Mouse (Mus musculus) neural tube, embryonic 13.5 days (tissue): ENCODE measurements around the gene Arel1. TPM values are rescaled to one million over a fixed set of nuclear protein-coding genes. Genes with fewer than 3 reads are reported as not detected.
A peak's percentile ranks its signal among the peaks of the same experiment; 100 is the strongest.

Experiments
- ATAC-seq: fragments of 200-750 bp; cut with Nextera tagmentation; 2 replicates; pipeline ENCODE4 v1.8.0; 2017; ENCODE audit warnings: low read depth, mild to moderate bottlenecking, moderate TSS enrichment, moderate library complexity
- H3K27ac ChIP-seq: fragments of 300-500 bp; sonication (generic); replicated peaks from 2 replicates; pipeline ENCODE4 v1.5.1; 2015; ENCODE audit warnings: moderate library complexity, mild to moderate bottlenecking, inconsistent platforms
- H3K27me3 ChIP-seq: fragments of 300-500 bp; sonication (generic); 2 replicates; pipeline ENCODE4 v1.6.1; 2015; ENCODE audit warnings: mild to moderate bottlenecking, inconsistent platforms
- H3K36me3 ChIP-seq: fragments of 300-500 bp; sonication (generic); 2 replicates; pipeline ENCODE4 v1.6.1; 2015; ENCODE audit warnings: mild to moderate bottlenecking, inconsistent platforms
- H3K4me1 ChIP-seq: fragments of 300-500 bp; sonication (generic); replicated peaks from 2 replicates; pipeline ENCODE4 v1.6.1; 2015; ENCODE audit warnings: inconsistent platforms
- H3K4me2 ChIP-seq: fragments of 300-500 bp; sonication (generic); 2 replicates; pipeline ENCODE4 v1.6.1; 2015; ENCODE audit warnings: inconsistent platforms, mild to moderate bottlenecking, moderate library complexity
- H3K4me3 ChIP-seq: fragments of 300-500 bp; sonication (generic); 2 replicates; pipeline ENCODE4 v1.5.1; 2015; ENCODE audit warnings: mild to moderate bottlenecking, inconsistent platforms
- H3K9ac ChIP-seq: fragments of 300-500 bp; sonication (generic); 2 replicates; pipeline ENCODE4 v1.6.1; 2015; ENCODE audit warnings: moderate library complexity, mild to moderate bottlenecking, inconsistent platforms
- H3K9me3 ChIP-seq: fragments of 300-500 bp; sonication (generic); 2 replicates; pipeline ENCODE4 v1.6.1; 2016; ENCODE audit warnings: inconsistent platforms
- WGBS: fragments of 180-500 bp; shearing (Covaris S2); methylation state at CpG from one replicate; pipeline ENCODE4 v1.1.7; 2015; 5-methylcytosine and 5-hydroxymethylcytosine counted together
- polyA plus RNA-seq: library from polyadenylated mRNA; unstranded; fragments of >200 nt; fragmentation: Nextera tagmentation; extraction: Ambion mirVana; gene quantifications from 2 replicates; pipeline ENCODE4 v1.2.1, GENCODE M21; 2015

Gene Arel1
- polyA plus RNA-seq, 1 experiment from 2014 or later, result 26.2 TPM

- Histone ChIP-seq H3K36me3 (peaks cover 67% of the 10 kb centered on the region), H3K27ac (no peak overlapping the region), H3K4me1 (peaks cover 7% of the 10 kb centered on the region; the same call in 1 of the 2 replicates), H3K9me3 (no peaks in the 10 kb centered on the region), H3K9ac (no peak overlapping the region), H3K4me3 (no peak overlapping the region), H3K4me2 (no peak overlapping the region), H3K27me3 (no peaks in the 10 kb centered on the region)
- WGBS, result 77% methylated on average over 3 of the region's 3 CpGs
- no peak for ATAC-seq
Measured at GRCm38 (mm10) chr12:84917799-84918198, 52.9 kb downstream of the Arel1 start.

DNA sequence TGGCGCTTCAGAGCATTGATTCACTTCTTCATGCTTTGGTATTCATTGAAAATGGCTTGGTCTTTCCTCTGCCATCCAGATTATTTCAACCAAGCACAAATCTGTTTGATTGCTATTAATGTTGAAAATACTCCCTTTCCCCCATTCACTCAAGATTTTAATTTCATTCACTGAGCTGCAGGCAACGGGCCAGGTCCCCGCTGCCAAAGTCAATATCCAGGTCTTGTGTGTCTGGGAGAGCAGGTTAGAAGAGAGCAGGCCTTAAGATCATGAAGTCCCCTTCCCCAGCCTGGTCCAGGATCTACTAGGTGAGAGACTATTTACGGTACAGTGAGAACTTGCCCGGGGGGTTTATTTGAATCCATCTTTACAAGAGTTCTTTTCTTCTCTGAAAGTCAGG, 55.7 kb downstream of the Arel1 start:
- ATAC-seq, result no peak
- Histone ChIP-seq H3K4me2 (no peak overlapping the region), H3K4me3 (no peak overlapping the region), H3K36me3 (peaks cover 41% of the 10 kb centered on the region), H3K27ac (no peak overlapping the region), H3K4me1 (peaks cover 6% of the 10 kb centered on the region; the same call in 1 of the 2 replicates), H3K27me3 (no peaks in the 10 kb centered on the region), H3K9ac (no peak overlapping the region), H3K9me3 (no peaks in the 10 kb centered on the region)
- WGBS, result 91% methylated on average over 5 of the region's 5 CpGs

DNA sequence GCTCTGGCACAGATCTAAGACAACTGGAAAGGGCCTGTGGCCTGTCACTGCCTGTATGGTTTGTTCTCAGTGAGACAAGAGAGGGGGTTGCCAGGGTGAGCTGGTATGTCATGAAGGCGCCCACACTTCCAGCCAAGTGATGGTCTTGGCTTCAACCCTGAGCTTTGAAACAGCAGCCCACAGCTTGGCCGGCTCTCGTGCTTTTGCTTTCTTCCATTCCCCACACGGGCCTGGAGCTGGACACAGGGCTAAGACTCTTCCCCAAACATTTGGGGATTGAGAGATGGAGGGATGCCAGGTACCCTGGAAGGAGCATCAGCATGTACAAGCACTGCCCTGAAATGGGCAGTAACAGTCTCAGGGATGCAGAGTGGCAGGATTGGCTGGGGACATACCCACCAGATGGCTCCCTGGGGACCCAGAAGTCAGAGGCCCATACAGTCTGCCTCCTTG, 58.0 kb downstream of the Arel1 start:
- Histone ChIP-seq H3K4me1 (peaks cover 8% of the 10 kb centered on the region), H3K36me3 (peaks cover 21% of the 10 kb centered on the region), H3K4me2 (no peak overlapping the region), H3K27ac (no peak overlapping the region), H3K27me3 (no peaks in the 10 kb centered on the region), H3K4me3 (no peak overlapping the region), H3K9ac (no peak overlapping the region), H3K9me3 (no peaks in the 10 kb centered on the region)
- 79% methylated on average over 4 of the region's 4 CpGs for WGBS
- ATAC-seq, result peak; percentile 53; the same call in 1 of the 2 replicates

DNA sequence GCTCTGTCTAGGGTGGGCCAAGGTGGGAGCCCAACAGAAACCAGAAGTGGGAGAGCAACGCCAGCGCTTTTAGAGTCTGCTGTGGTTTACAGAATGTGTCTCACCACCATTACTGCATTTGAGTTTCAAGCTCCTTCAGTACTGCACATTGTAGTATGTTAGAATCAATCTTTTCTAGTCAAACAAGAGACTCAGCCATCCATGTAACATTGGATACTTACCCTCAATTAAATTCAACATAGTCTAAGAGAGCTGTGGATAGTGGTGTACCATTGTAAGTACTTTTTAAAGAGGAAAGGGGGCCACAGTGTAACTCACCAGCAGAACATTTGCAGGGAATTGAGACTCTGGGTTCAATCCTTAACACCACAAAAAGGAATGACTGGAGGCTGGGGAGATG, 59.1 kb downstream of the Arel1 start:
- H3K4me3 ChIP-seq, result no peak overlapping the region
- peaks cover 11% of the 10 kb centered on the region; the same call in 1 of the 2 replicates for H3K36me3 ChIP-seq
- ATAC-seq, result no peak
- H3K27ac ChIP-seq, result no peak overlapping the region
- peaks cover 14% of the 10 kb centered on the region for H3K4me1 ChIP-seq
- WGBS, result 64% methylated on average over 2 of the region's 2 CpGs
- H3K4me2 ChIP-seq, result no peak overlapping the region
- no peaks in the 10 kb centered on the region for H3K27me3 ChIP-seq
- no peak overlapping the region for H3K9ac ChIP-seq
- H3K9me3 ChIP-seq, result no peaks in the 10 kb centered on the region

- no peak overlapping the region for H3K4me2 ChIP-seq
- ATAC-seq, result no peak
- no peaks in the 10 kb centered on the region for H3K27me3 ChIP-seq
- no peak overlapping the region for H3K27ac ChIP-seq
- peaks cover 14% of the 10 kb centered on the region for H3K4me1 ChIP-seq
- no peak overlapping the region for H3K4me3 ChIP-seq
- no peak overlapping the region for H3K9ac ChIP-seq
- 0 out of 2 replicates have a peak, but pooled peaks cover under 1% of the 10 kb centered on the region for H3K36me3 ChIP-seq
- no peaks in the 10 kb centered on the region for H3K9me3 ChIP-seq
- 93% methylated on average over 4 of the region's 4 CpGs for WGBS
Measured at GRCm38 (mm10) chr12:84910066-84910465, 60.6 kb downstream of the Arel1 start.

DNA sequence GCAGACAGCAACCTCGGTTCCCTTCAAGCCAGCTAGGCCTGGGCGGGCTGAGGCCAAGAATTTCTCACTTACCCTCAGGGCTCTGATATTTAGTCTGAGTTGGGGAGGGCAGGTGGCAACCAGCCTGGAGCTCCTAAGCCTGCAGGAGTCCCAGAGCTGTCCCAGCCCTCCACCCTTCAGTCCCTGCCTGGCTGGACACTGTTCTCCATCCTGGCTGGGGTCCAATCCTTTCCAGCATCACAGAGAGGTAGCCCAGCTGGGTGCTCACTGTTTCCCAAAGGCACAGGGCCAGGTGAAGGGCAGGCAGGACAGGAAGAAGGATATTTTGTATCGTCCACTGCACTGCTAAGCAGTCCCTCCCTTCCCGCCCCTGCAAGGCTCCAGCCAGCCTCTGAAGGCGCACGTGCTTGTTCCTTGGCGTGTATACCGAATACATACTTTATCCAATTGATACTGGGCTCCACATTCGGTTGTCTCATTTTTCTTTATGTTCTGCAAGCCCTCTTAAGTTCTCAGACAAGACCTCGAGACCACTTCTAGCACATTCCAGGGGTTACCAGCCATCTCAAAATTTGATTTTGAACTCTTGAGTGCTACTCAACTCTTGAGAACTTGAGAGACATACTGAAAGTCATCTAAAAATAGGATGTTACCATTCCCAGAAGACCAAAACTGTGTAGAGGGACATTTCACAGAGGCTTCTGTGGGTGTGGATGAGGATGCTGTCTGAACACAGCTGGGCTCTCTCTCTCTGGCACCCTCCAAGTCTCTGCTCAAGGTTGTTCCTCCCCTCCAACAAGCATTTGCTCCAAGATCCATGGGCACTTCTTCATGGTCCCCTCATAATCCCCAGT, 62.8 kb downstream of the Arel1 start:
- Histone ChIP-seq H3K9ac (no peak overlapping the region), H3K9me3 (no peaks in the 10 kb centered on the region)
- WGBS, result 73% methylated on average over 10 of the region's 10 CpGs

DNA sequence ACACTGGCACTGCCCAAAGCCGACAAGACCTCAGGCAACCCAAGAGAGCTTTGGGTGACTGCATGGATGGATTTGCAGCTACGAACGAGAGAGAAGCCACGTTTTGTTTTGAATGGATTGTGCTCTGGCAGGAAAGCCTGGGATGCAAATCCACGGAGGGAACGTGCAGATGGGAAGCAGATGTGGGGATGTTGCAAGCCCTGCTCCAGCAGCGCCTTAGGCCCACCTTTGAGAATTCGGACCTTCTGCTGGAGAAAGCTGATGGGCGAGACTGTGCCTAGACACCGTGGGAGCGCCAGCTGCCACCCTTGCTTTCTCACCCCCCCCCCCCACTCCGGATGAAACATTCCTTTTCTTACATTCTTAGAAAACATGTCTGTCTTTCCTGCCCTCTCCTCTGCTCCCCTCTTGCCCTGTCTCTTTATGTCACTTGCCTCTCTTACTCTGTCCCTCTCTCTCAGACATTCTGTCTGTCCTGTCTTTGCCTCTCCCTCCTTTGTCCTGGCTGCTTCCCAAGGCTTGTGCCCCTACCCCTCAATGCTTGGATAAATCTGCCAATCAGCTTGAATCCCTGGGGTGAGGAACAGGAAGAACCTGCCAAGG, 63.6 kb downstream of the Arel1 start:
- H3K9me3 ChIP-seq, result no peaks in the 10 kb centered on the region
- no peak overlapping the region for H3K4me3 ChIP-seq
- H3K9ac ChIP-seq, result no peak overlapping the region
- H3K27me3 ChIP-seq, result no peaks in the 10 kb centered on the region
- H3K4me1 ChIP-seq, result peaks cover 12% of the 10 kb centered on the region
- no peak; the same call in 1 of the 2 replicates for ATAC-seq
- WGBS, result 67% methylated on average over 12 of the region's 12 CpGs
- H3K4me2 ChIP-seq, result no peak overlapping the region
- no peaks in the 10 kb centered on the region for H3K36me3 ChIP-seq
- peak overlapping the region; percentile 24; the same call in 1 of the 2 replicates for H3K27ac ChIP-seq

More for the DNA sequence above, 62.8 kb downstream of the Arel1 start:
- Histone ChIP-seq H3K27ac (peak overlapping the region; percentile 24; the same call in 1 of the 2 replicates), H3K4me3 (no peak overlapping the region), H3K36me3 (no peaks in the 10 kb centered on the region), H3K4me2 (no peak overlapping the region), H3K4me1 (peaks cover 14% of the 10 kb centered on the region), H3K27me3 (no peaks in the 10 kb centered on the region)
- ATAC-seq, result peak; percentile 56

DNA sequence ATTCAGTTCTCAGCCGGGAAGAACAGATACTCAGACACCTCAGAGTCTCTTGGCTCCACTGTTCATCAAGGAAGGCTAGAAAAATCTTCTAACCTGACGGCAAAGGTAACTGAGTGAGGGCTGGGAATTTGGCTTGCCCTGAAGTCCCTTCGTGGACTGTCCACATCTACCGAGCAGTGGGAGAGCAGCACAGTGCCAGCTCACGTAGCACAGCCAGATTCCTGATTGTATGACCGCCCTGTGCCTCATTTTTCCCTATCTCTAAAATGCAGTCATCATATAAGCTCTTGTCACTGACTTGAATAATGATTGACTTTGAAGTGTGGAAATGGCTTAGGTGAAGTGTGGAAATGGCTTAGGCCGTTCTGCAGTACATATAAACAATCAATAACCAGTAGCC, 66.3 kb downstream of the Arel1 start:
- H3K27me3 ChIP-seq, result no peaks in the 10 kb centered on the region
- no peak overlapping the region for H3K27ac ChIP-seq
- no peak overlapping the region for H3K4me2 ChIP-seq
- H3K9ac ChIP-seq, result no peak overlapping the region
- ATAC-seq, result no peak
- H3K9me3 ChIP-seq, result no peaks in the 10 kb centered on the region
- H3K4me1 ChIP-seq, result peaks cover 8% of the 10 kb centered on the region; the same call in 1 of the 2 replicates
- no peaks in the 10 kb centered on the region for H3K36me3 ChIP-seq
- no peak overlapping the region for H3K4me3 ChIP-seq
- 81% methylated on average over 7 of the region's 7 CpGs for WGBS

GRCm38 (mm10) chr12:84900317-84900716, 70.4 kb downstream of the Arel1 start:
- H3K9ac ChIP-seq, result no peak overlapping the region
- no peaks in the 10 kb centered on the region for H3K9me3 ChIP-seq
- no peak overlapping the region for H3K4me2 ChIP-seq
- no peak for ATAC-seq
- H3K27me3 ChIP-seq, result no peaks in the 10 kb centered on the region
- no peak overlapping the region for H3K4me3 ChIP-seq
- no peaks in the 10 kb centered on the region for H3K36me3 ChIP-seq
- WGBS, result 79% methylated on average over 7 of the region's 7 CpGs
- H3K4me1 ChIP-seq, result no peaks in the 10 kb centered on the region
- no peak overlapping the region for H3K27ac ChIP-seq

GRCm38 (mm10) chr12:84897322-84897721, 73.4 kb downstream of the Arel1 start:
- no peak overlapping the region for H3K4me3 ChIP-seq
- H3K36me3 ChIP-seq, result no peaks in the 10 kb centered on the region
- no peaks in the 10 kb centered on the region for H3K27me3 ChIP-seq
- no peak for ATAC-seq
- no peak overlapping the region for H3K9ac ChIP-seq
- H3K4me2 ChIP-seq, result no peak overlapping the region
- H3K4me1 ChIP-seq, result no peaks in the 10 kb centered on the region
- 77% methylated on average over 5 of the region's 5 CpGs for WGBS
- no peak overlapping the region for H3K27ac ChIP-seq
- H3K9me3 ChIP-seq, result no peaks in the 10 kb centered on the region

DNA sequence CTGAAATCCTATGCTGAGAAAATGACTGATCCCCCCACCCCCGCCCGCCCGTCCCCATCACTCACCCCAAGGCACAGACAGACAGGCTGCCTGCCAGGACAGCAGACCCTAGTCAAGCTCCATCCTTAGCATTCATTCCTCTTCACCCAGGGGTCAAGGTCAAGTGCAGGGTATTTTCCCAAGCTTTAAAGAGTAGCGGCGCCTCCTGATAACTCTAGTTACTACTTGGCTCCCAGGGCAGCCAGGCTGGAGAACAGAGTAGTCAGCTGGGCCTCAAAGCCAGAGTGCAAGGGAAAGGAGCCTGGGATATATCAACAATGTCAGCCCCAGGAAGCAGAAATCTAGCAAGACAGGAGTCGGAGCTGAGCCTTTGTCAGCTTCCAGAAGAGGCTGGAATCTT, 74.5 kb downstream of the Arel1 start:
- Histone ChIP-seq H3K27me3 (no peaks in the 10 kb centered on the region), H3K4me1 (no peaks in the 10 kb centered on the region), H3K9ac (no peak overlapping the region), H3K4me3 (no peak overlapping the region), H3K9me3 (no peaks in the 10 kb centered on the region), H3K27ac (no peak overlapping the region), H3K36me3 (no peaks in the 10 kb centered on the region), H3K4me2 (no peak overlapping the region)
- ATAC-seq, result no peak
- WGBS, result 85% methylated on average over 6 of the region's 6 CpGs
